Mouse (Mus musculus) intestine, postnatal 0 days (tissue): ENCODE measurements around the gene Meox1. TPM values are rescaled to one million over a fixed set of nuclear protein-coding genes. Genes with fewer than 3 reads are reported as not detected.

Experiments used
- ATAC-seq: fragments of 200-750 bp; cut with Nextera tagmentation; 2 replicates; pipeline ENCODE4 v1.8.0; 2017; ENCODE audit warnings: mild to moderate bottlenecking, moderate TSS enrichment, moderate library complexity
- H3K27ac ChIP-seq: fragments of 300-500 bp; sonication (generic); 2 replicates; pipeline ENCODE4 v1.5.1; 2014; ENCODE audit warnings: mild to moderate bottlenecking, low read depth, low read length, moderate library complexity
- H3K27me3 ChIP-seq: fragments of 300-500 bp; sonication (generic); replicated peaks from 2 replicates; pipeline ENCODE4 v1.6.1; 2014; ENCODE audit warnings: low read length, mixed read lengths; ENCODE audit not compliant: control insufficient read depth, insufficient read depth
- H3K36me3 ChIP-seq: fragments of 300-500 bp; sonication (generic); 2 replicates; pipeline ENCODE4 v1.6.1; 2014; ENCODE audit warnings: mild to moderate bottlenecking, moderate library complexity; ENCODE audit not compliant: control insufficient read depth, insufficient read depth
- H3K4me1 ChIP-seq: fragments of 300-500 bp; sonication (generic); replicated peaks from 2 replicates; pipeline ENCODE4 v1.6.1; 2014; ENCODE audit warnings: antibody characterized with exemption, low read length, mixed read lengths; ENCODE audit not compliant: control insufficient read depth, insufficient read depth
- H3K4me2 ChIP-seq: fragments of 300-500 bp; sonication (generic); replicated peaks from 2 replicates; pipeline ENCODE4 v1.6.1; 2014; ENCODE audit warnings: low read depth, mild to moderate bottlenecking, moderate library complexity
- H3K4me3 ChIP-seq: fragments of 300-500 bp; sonication (generic); 2 replicates; pipeline ENCODE4 v1.5.1; 2014; ENCODE audit warnings: low read depth, low read length
- H3K9ac ChIP-seq: fragments of 300-500 bp; sonication (generic); 2 replicates; pipeline ENCODE4 v1.6.1; 2014; ENCODE audit warnings: mild to moderate bottlenecking, low read depth, low read length
- H3K9me3 ChIP-seq: fragments of 300-500 bp; sonication (generic); 2 replicates; pipeline ENCODE4 v1.6.1; 2016; ENCODE audit warnings: mixed run types; ENCODE audit not compliant: control insufficient read depth
- CTCF ChIP-seq: sonication (generic); IDR thresholded peaks from 2 replicates; pipeline ENCODE4 v1.5.1; 2016; ENCODE audit warnings: low read depth, mild to moderate bottlenecking, control low read depth, antibody characterized with exemption, moderate library complexity
- whole genome bisulfite sequencing: fragments of 180-500 bp; shearing (Covaris S2); extraction: QIAGEN DNeasy Blood & Tissue Kit; methylation state at CpG from one replicate; pipeline ENCODE4 v1.1.7; 2014; 5-methylcytosine and 5-hydroxymethylcytosine counted together
- polyA plus RNA-seq: library from polyadenylated mRNA; unstranded; fragments of >200 nt; fragmentation: Nextera tagmentation; extraction: Ambion mirVana; gene quantifications from 2 replicates; pipeline ENCODE4 v1.2.1, GENCODE M21; 2015

The Meox1 gene
- polyA plus RNA-seq = 3.8 and 4.1 TPM in 2 replicates

DNA sequence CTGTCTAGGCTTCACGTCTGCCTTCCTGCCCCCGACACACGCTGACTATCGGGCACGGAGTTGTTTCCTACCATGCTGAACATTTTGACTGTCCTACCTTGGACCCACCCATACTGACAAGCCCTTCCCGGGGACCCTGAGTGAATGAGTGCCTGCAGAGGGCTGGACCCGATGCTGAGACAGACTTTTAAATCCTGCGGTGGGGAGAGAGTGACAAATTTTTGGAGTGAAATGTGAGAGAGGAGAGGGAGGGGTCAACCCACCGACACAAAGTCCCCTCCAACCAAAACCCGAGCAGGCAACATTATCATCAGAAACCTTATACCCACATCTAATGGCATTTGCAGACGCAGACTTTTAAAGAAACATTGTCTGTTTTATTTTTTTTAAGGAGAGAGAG, at the start of gene Meox1:
Meox1 (minus strand) TSS at position 171 of the 400 bp plus-strand sequence.
- 0 out of 2 replicates have a peak, but pooled peaks cover 4% of the 10 kb centered on the region for H3K4me1 ChIP-seq

GRCm38 (mm10) chr11:101943055-101943454, 48.9 kb upstream of the Meox1 start:
- Histone ChIP-seq H3K36me3 (no peaks in the 10 kb centered on the region), H3K4me1 (no peaks in the 10 kb centered on the region), H3K4me2 (no peak overlapping the region), H3K4me3 (no peak overlapping the region), H3K9me3 (no peaks in the 10 kb centered on the region), H3K27ac (no peak overlapping the region), H3K27me3 (peaks cover 4% of the 10 kb centered on the region), H3K9ac (no peak overlapping the region)
- no peak for ATAC-seq
- no peak for TF ChIP-seq CTCF
- WGBS = 45% methylated on average over 3 of the region's 3 CpGs

More for the DNA sequence above, at the start of gene Meox1:
- H3K27ac ChIP-seq = no peak within 1 kb of the TSS
- H3K4me3 ChIP-seq = no peak within 1 kb of the TSS
- H3K9ac ChIP-seq = no peak within 1 kb of the TSS
- H3K27me3 ChIP-seq = peaks cover 21% of the 10 kb centered on the region
- no peaks in the 10 kb centered on the region for H3K36me3 ChIP-seq
- 23% methylated on average over 11 of the region's 11 CpGs for WGBS
- 0 out of 2 replicates have a peak within 1 kb of the TSS, but pooled peaks have one; percentile 17 for H3K4me2 ChIP-seq
- ATAC-seq = no peak
- H3K9me3 ChIP-seq = no peaks in the 10 kb centered on the region
- no peak for TF ChIP-seq CTCF

- no peaks in the 10 kb centered on the region for H3K9me3 ChIP-seq
- H3K4me3 ChIP-seq = peak overlapping the region; percentile 39
- H3K27me3 ChIP-seq = peaks cover 4% of the 10 kb centered on the region
- ATAC-seq = 0 out of 2 replicates have a peak, but pooled peaks have one; percentile 36
- peak overlapping the region; percentile 77 for H3K4me2 ChIP-seq
- WGBS = 1% methylated on average over 32 of the region's 32 CpGs
- no peak overlapping the region for H3K27ac ChIP-seq
- no peak for TF ChIP-seq CTCF
- 0 out of 2 replicates have a peak, but pooled peaks cover 4% of the 10 kb centered on the region for H3K4me1 ChIP-seq
- H3K36me3 ChIP-seq = no peaks in the 10 kb centered on the region
- H3K9ac ChIP-seq = 0 out of 2 replicates have a peak overlapping the region, but pooled peaks have one; percentile 7
These were observed 42.9 kb upstream of the Meox1 start for GRCm38 (mm10) chr11:101937108-101937507.

GRCm38 (mm10) chr11:101936421-101936820, 42.2 kb upstream of the Meox1 start:
- H3K27ac ChIP-seq = no peak overlapping the region
- no peak; the same call in 1 of the 2 replicates for ATAC-seq
- peaks cover 4% of the 10 kb centered on the region for H3K27me3 ChIP-seq
- H3K4me3 ChIP-seq = no peak overlapping the region
- H3K36me3 ChIP-seq = no peaks in the 10 kb centered on the region
- H3K4me2 ChIP-seq = no peak overlapping the region
- 0 out of 2 replicates have a peak, but pooled peaks cover 4% of the 10 kb centered on the region for H3K4me1 ChIP-seq
- 48% methylated on average over 7 of the region's 7 CpGs for WGBS
- TF ChIP-seq CTCF = no peak
- H3K9ac ChIP-seq = no peak overlapping the region
- no peaks in the 10 kb centered on the region for H3K9me3 ChIP-seq

DNA sequence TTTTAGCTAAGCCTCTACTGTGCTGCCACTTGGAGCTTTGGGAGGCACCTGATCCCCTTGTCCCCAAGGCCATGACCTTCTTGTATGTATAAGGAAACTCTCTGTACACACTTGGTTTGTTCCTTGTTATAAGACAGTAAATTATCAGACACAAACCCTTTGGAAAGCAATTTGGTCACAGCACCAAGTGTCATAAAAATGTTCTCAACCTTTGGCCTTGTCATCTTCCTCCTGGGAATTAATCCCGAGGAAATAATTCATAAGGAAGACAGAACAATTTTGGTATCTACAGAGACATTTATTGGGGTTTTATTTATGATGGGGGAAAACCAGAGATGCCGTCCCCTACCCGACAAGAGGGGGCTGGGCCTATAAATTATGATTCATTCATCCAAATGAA, 41.6 kb upstream of the Meox1 start:
- TF ChIP-seq CTCF = no peak
- no peaks in the 10 kb centered on the region for H3K36me3 ChIP-seq
- no peak overlapping the region for H3K27ac ChIP-seq
- H3K27me3 ChIP-seq = peaks cover 4% of the 10 kb centered on the region
- no peak for ATAC-seq
- no peaks in the 10 kb centered on the region for H3K9me3 ChIP-seq
- 0 out of 2 replicates have a peak, but pooled peaks cover 4% of the 10 kb centered on the region for H3K4me1 ChIP-seq
- 39% methylated on average over 3 of the region's 3 CpGs for WGBS
- H3K4me2 ChIP-seq = no peak overlapping the region
- no peak overlapping the region for H3K4me3 ChIP-seq
- no peak overlapping the region for H3K9ac ChIP-seq

GRCm38 (mm10) chr11:101931978-101932377, 37.8 kb upstream of the Meox1 start:
- no peaks in the 10 kb centered on the region for H3K9me3 ChIP-seq
- TF ChIP-seq CTCF = no peak
- H3K4me3 ChIP-seq = no peak overlapping the region
- H3K36me3 ChIP-seq = no peaks in the 10 kb centered on the region
- H3K4me1 ChIP-seq = 0 out of 2 replicates have a peak, but pooled peaks cover 4% of the 10 kb centered on the region
- 53% methylated on average over 4 of the region's 4 CpGs for WGBS
- no peak for ATAC-seq
- no peak overlapping the region for H3K27ac ChIP-seq
- H3K27me3 ChIP-seq = peaks cover 5% of the 10 kb centered on the region
- no peak overlapping the region for H3K4me2 ChIP-seq
- H3K9ac ChIP-seq = no peak overlapping the region
